Mouse (Mus musculus): Measurements from ENCODE around the gene Pik3cd.

DNA sequence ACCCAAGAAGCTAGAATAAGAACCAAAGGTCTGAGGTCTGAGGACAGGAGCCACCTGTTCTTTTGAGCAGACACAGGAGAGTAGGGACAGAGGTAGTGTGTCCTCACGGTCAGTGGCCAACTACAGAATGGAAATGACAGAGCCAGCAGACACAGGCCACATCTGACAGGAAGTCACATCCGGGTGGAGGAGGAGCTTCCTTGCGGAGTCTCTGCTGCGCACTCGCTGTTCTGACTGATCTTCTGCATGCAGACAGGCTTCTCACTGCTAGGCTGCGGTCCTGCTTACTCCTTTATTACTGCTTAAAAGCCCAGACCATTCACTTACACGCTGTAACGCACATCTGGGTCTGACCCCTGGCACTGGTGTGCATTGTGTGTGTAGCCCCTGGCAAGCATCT lies 26.4 kb upstream of the Pik3cd start:
- TF ChIP-seq CTCF (IDR thresholded peaks at IDR 0.05; ENCODE audit: extremely low read depth, insufficient read length, insufficient replicate concordance, low read depth, low read length) (no peak), POLR2A (IDR thresholded peaks at IDR 0.05; ENCODE audit: low read depth, low read length) (no peak)
